Comparison of ENCODE assay signal across 21 mouse cellular contexts in the genomic region with DNA sequence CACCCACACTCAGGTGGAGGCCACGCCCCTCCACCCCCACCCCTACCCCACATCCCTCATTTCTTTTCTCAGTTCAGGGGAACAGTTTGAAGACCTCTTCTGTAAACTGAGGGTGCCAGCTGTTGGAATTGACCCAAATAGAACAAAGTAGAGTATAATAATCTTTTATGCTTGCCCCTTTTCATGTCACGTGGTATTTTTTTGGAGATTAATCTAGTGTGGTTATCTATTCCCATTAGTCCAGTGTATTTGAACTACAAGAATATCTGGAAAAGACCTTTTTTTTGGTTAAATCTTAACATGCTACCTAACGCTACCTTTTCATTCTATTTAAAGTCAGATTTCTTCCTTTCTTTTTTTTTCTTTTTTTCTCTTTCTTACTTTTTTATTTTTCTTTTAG. TPM values are rescaled to one million over a fixed set of nuclear protein-coding genes. Genes with fewer than 3 reads are reported as not detected.
DNase-seq lines count a peak whose midpoint lies in the region; ATAC-seq and TF ChIP-seq lines count a peak whose summit lies in the region.
"Had no signal": no experiment of that assay in that cellular context is flagged by ENCODE, and none has a peak within 500 bp of the region (broad histone marks: within the 10 kb centered on the region; RNA-seq: fewer than 3 reads in every experiment).

No protein-coding gene starts in this region.

- peaks cover 20% of the 10 kb centered on the region for H3K4me1 ChIP-seq in lung, embryonic 14.5 days (ENCODE audit: insufficient read depth)
- H3K4me1 ChIP-seq in lung, adult 2 months (ENCODE audit: control insufficient read depth, insufficient read depth, low read length) = peaks cover 26% of the 10 kb centered on the region
- peaks cover 23% of the 10 kb centered on the region for H3K4me1 ChIP-seq in embryonic fibroblast, embryonic 13.5 days (ENCODE audit: control insufficient read depth, insufficient read depth, low read length)
- peaks cover 11% of the 10 kb centered on the region; the same call in 1 of the 2 replicates for H3K4me1 ChIP-seq in midbrain, postnatal 0 days (ENCODE audit: insufficient read depth, low read length)

- no peak for TF ChIP-seq CTCF in gastrocnemius, adult 2 months (IDR thresholded peaks at IDR 0.05)
- TF ChIP-seq CTCF in lung, embryonic 14.5 days (IDR thresholded peaks at IDR 0.05; ENCODE audit: low read depth) = no peak
- no peak for TF ChIP-seq CTCF in lung, adult 2 months (IDR thresholded peaks at IDR 0.05; ENCODE audit: insufficient read depth, low read length)
- no peak for TF ChIP-seq CTCF in embryonic fibroblast, embryonic 13.5 days (IDR thresholded peaks at IDR 0.05; ENCODE audit: borderline replicate concordance, insufficient read depth, low read length)
- no peak for TF ChIP-seq CTCF in midbrain, postnatal 0 days (IDR thresholded peaks at IDR 0.05)

- no peak for DNase-seq in gastrocnemius, adult 2 months
- no peak for DNase-seq in gastrocnemius, adult 8-10 months (ENCODE audit: low spot score in 2 of 2)
- DNase-seq in lung, embryonic 14.5 days = no peak
- DNase-seq in lung, adult 2 months = no peak
- DNase-seq in 3T3-L1 (ENCODE audit: low read depth, low spot score) = peak; percentile 25
- DNase-seq in midbrain, postnatal 0 days (ENCODE audit: low spot score) = no peak
- DNase-seq: cerebellum, adult 11 months; cerebellum, adult 9-10 months; left cerebral cortex, postnatal 4 days; liver, postnatal 0 days; thymus, adult 2 months; thymus, postnatal 4 days had no signal

- H3K9me3 ChIP-seq in lung, embryonic 14.5 days (ENCODE audit: low read depth, low read length) = no peaks in the 10 kb centered on the region
- no peaks in the 10 kb centered on the region for H3K9me3 ChIP-seq in midbrain, postnatal 0 days (ENCODE audit: low read length)
- H3K9me3 ChIP-seq: embryonic facial prominence, embryonic 12.5 days; forebrain, embryonic 12.5 days; liver, embryonic 12.5 days; midbrain, embryonic 13.5 days; neural tube, embryonic 15.5 days had no signal

- peak overlapping the region; percentile 55 for H3K4me3 ChIP-seq in gastrocnemius, adult 2 months
- no peak overlapping the region for H3K4me3 ChIP-seq in lung, embryonic 14.5 days (ENCODE audit: low read depth, low read length)
- H3K4me3 ChIP-seq in lung, adult 2 months (replicated peaks; ENCODE audit: extremely low read depth, low read depth, low read length) = no peak overlapping the region
- no peak overlapping the region for H3K4me3 ChIP-seq in embryonic fibroblast, embryonic 13.5 days (ENCODE audit: insufficient read depth, low read length)
- H3K4me3 ChIP-seq in midbrain, postnatal 0 days (ENCODE audit: low read depth, low read length) = no peak overlapping the region
- H3K4me3 ChIP-seq: embryonic facial prominence, embryonic 12.5 days; erythroblast, embryonic 14.5 days; forebrain, embryonic 12.5 days; liver, embryonic 12.5 days; midbrain, embryonic 13.5 days; neural tube, embryonic 15.5 days had no signal

- ATAC-seq in lung, embryonic 14.5 days (ENCODE audit: insufficient read depth) = no peak
- no peak for ATAC-seq in midbrain, postnatal 0 days (ENCODE audit: low FRiP score)
- ATAC-seq: CD4-positive, CD25-positive, alpha-beta regulatory T cell, adult 4 months; liver, embryonic 12.5 days; liver, postnatal 0 days; midbrain, embryonic 13.5 days had no signal

- H3K36me3 ChIP-seq in lung, embryonic 14.5 days (ENCODE audit: insufficient read depth) = no peaks in the 10 kb centered on the region
- H3K36me3 ChIP-seq in midbrain, postnatal 0 days (ENCODE audit: insufficient read depth, low read length) = no peaks in the 10 kb centered on the region
- H3K36me3 ChIP-seq: embryonic facial prominence, embryonic 12.5 days; liver, embryonic 12.5 days; neural tube, embryonic 15.5 days had no signal

- intact Hi-C loops in gastrocnemius, adult 2 months (cut with DNase I) = no loop called here

- H3K9ac ChIP-seq in lung, embryonic 14.5 days = no peak overlapping the region
- H3K9ac ChIP-seq in midbrain, postnatal 0 days (replicated peaks; ENCODE audit: low read length, poor library complexity, severe bottlenecking) = no peak overlapping the region
- H3K9ac ChIP-seq: embryonic facial prominence, embryonic 12.5 days; forebrain, embryonic 12.5 days; liver, embryonic 12.5 days; liver, postnatal 0 days; midbrain, embryonic 13.5 days; neural tube, embryonic 15.5 days had no signal

- WGBS in lung, embryonic 14.5 days = 71% methylated on average over 3 of the region's 3 CpGs
- 77% methylated on average over 3 of the region's 3 CpGs for WGBS in lung, adult 2 months
- WGBS in midbrain, postnatal 0 days = 82% methylated on average over 3 of the region's 3 CpGs

- no peak overlapping the region for H3K4me2 ChIP-seq in lung, embryonic 14.5 days
- no peak overlapping the region for H3K4me2 ChIP-seq in midbrain, postnatal 0 days (ENCODE audit: low read depth, low read length, poor library complexity, severe bottlenecking)
- H3K4me2 ChIP-seq: embryonic facial prominence, embryonic 12.5 days; forebrain, embryonic 12.5 days; hindbrain, embryonic 14.5 days; liver, embryonic 12.5 days; midbrain, embryonic 13.5 days; neural tube, embryonic 15.5 days had no signal

- no peak for TF ChIP-seq POLR2A in lung, adult 2 months (IDR thresholded peaks at IDR 0.05; ENCODE audit: borderline replicate concordance, extremely low read depth, low read depth, low read length)
- TF ChIP-seq POLR2A in embryonic fibroblast, embryonic 13.5 days (IDR thresholded peaks at IDR 0.05; ENCODE audit: low read depth, low read length) = no peak

- H3K27ac ChIP-seq in gastrocnemius, adult 2 months = peak overlapping the region; percentile 92
- peak overlapping the region; percentile 70 for H3K27ac ChIP-seq in lung, embryonic 14.5 days (ENCODE audit: low read depth)
- peak overlapping the region; percentile 98 for H3K27ac ChIP-seq in embryonic fibroblast, embryonic 13.5 days (ENCODE audit: insufficient read depth, low read length)
- H3K27ac ChIP-seq in midbrain, postnatal 0 days (ENCODE audit: low read depth, low read length) = no peak overlapping the region
- H3K27ac ChIP-seq: forebrain, embryonic 12.5 days; liver, embryonic 12.5 days; midbrain, embryonic 13.5 days; neural tube, embryonic 15.5 days had no signal

- H3K27me3 ChIP-seq in lung, embryonic 14.5 days (ENCODE audit: insufficient read depth, low read length) = no peaks in the 10 kb centered on the region
- H3K27me3 ChIP-seq in midbrain, postnatal 0 days (ENCODE audit: insufficient read depth, low read length) = no peaks in the 10 kb centered on the region
- H3K27me3 ChIP-seq: embryonic facial prominence, embryonic 12.5 days; forebrain, embryonic 12.5 days; liver, embryonic 12.5 days; midbrain, embryonic 13.5 days; neural tube, embryonic 15.5 days had no signal

RNA-seq across cellular contexts. Expression of gene Ano6, which starts 12.8 kb away (rescaled TPM):
- 10 to 100 TPM; 48.6 to 51.2 TPM for total RNA-seq in gastrocnemius, adult 2 months (2021)
- total RNA-seq in gastrocnemius, adult 8-10 months (2022) = 10 to 100 TPM; 35.0 to 44.7 (median 40.1) TPM
- polyA plus RNA-seq in lung, embryonic 14.5 days (2014; fragmentation: Nextera tagmentation; extraction: Ambion mirVana) = 54.7 and 57.5 TPM in 2 replicates
- 47.6 and 63.1 TPM in 2 replicates for polyA plus RNA-seq in lung, adult 2 months (2012; rRNA removed)
- 102 and 108 TPM in 2 replicates for polyA plus RNA-seq in embryonic fibroblast, embryonic 13.5 days (2011; ENCODE audit: insufficient read length, low read depth, missing spikeins)
- total RNA-seq in midbrain, postnatal 0 days (2014; rRNA removed) = 35.0 and 36.3 TPM in 2 replicates
- 19.0 and 19.9 TPM in 2 replicates for polyA plus RNA-seq in midbrain, postnatal 0 days (2015; fragmentation: Nextera tagmentation; extraction: Ambion mirVana)
